Mouse (Mus musculus) embryonic facial prominence, embryonic 11.5 days (tissue): ENCODE data around the gene Zc3h15. TPM values are rescaled to one million over a fixed set of nuclear protein-coding genes. Genes with fewer than 3 reads are reported as not detected.

Source experiments
- ATAC-seq: fragments of 200-750 bp; cut with Nextera tagmentation; replicated peaks from 2 replicates; pipeline ENCODE4 v1.8.0; 2017; ENCODE audit warnings: low read depth; ENCODE audit not compliant: insufficient number of reproducible peaks, low FRiP score, low TSS enrichment
- DNase-seq: peaks from one replicate; pipeline ENCODE4 v3.0.0-alpha.2; 2015; ENCODE audit warnings: low spot score
- H3K27ac ChIP-seq: fragments of 300-500 bp; sonication (generic); replicated peaks from 2 replicates; pipeline ENCODE4 v1.5.1; 2014; ENCODE audit warnings: mild to moderate bottlenecking, low read depth, low read length, control low read depth
- H3K27me3 ChIP-seq: fragments of 300-500 bp; sonication (generic); 2 replicates; pipeline ENCODE4 v1.6.1; 2014; ENCODE audit warnings: mild to moderate bottlenecking, low read length, moderate library complexity, mixed read lengths; ENCODE audit not compliant: control insufficient read depth, insufficient read depth
- H3K36me3 ChIP-seq: fragments of 300-500 bp; sonication (generic); replicated peaks from 2 replicates; pipeline ENCODE4 v1.6.1; 2014; ENCODE audit warnings: low read depth, mild to moderate bottlenecking, low read length, moderate library complexity, mixed read lengths; ENCODE audit not compliant: control insufficient read depth, insufficient read depth
- H3K4me1 ChIP-seq: fragments of 300-500 bp; sonication (generic); 2 replicates; pipeline ENCODE4 v1.6.1; 2014; ENCODE audit warnings: low read length, mixed read lengths; ENCODE audit not compliant: control insufficient read depth, insufficient read depth
- H3K4me2 ChIP-seq: fragments of 300-500 bp; sonication (generic); 2 replicates; pipeline ENCODE4 v1.6.1; 2014; ENCODE audit warnings: low read depth, mild to moderate bottlenecking, control low read depth, low read length, moderate library complexity
- H3K4me3 ChIP-seq: fragments of 300-500 bp; sonication (generic); 2 replicates; pipeline ENCODE4 v1.5.1; 2014; ENCODE audit warnings: low read depth, low read length, control low read depth
- H3K9ac ChIP-seq: fragments of 300-500 bp; sonication (generic); replicated peaks from 2 replicates; pipeline ENCODE4 v1.6.1; 2014; ENCODE audit warnings: mild to moderate bottlenecking, control low read depth, low read length
- H3K9me3 ChIP-seq: fragments of 300-500 bp; sonication (generic); replicated peaks from 2 replicates; pipeline ENCODE4 v1.6.1; 2016; ENCODE audit warnings: mild to moderate bottlenecking, low read length, inconsistent platforms, mixed read lengths; ENCODE audit not compliant: control insufficient read depth
- WGBS: fragments of 180-500 bp; shearing (Covaris S2); extraction: QIAGEN DNeasy Blood & Tissue Kit; methylation state at CpG from one replicate; pipeline ENCODE4 v1.1.7; 2014; 5-methylcytosine and 5-hydroxymethylcytosine counted together
- polyA plus RNA-seq: library from polyadenylated mRNA; unstranded; fragments of >200 nt; fragmentation: Nextera tagmentation; extraction: Ambion mirVana; gene quantifications from 2 replicates; pipeline ENCODE4 v1.2.1, GENCODE M21; 2014

The Zc3h15 gene
- polyA plus RNA-seq, 1 experiment from 2014 or later, result 205 TPM

GRCm38 (mm10) chr2:83674896-83675295 is 30.7 kb downstream of the Zc3h15 start:
- H3K9ac ChIP-seq, result no peak overlapping the region
- H3K9me3 ChIP-seq, result no peaks in the 10 kb centered on the region
- DNase-seq, result no peak
- 80% methylated on average over 9 of the region's 9 CpGs for WGBS
- ATAC-seq, result no peak
- no peak overlapping the region for H3K27ac ChIP-seq
- H3K4me1 ChIP-seq, result no peaks in the 10 kb centered on the region
- H3K27me3 ChIP-seq, result no peaks in the 10 kb centered on the region
- no peak overlapping the region for H3K4me2 ChIP-seq
- H3K4me3 ChIP-seq, result no peak overlapping the region
- H3K36me3 ChIP-seq, result no peaks in the 10 kb centered on the region; the same call in 1 of the 2 replicates

- Histone ChIP-seq H3K36me3 (no peaks in the 10 kb centered on the region; the same call in 1 of the 2 replicates), H3K9me3 (no peaks in the 10 kb centered on the region), H3K4me1 (no peaks in the 10 kb centered on the region), H3K4me2 (no peak overlapping the region), H3K27me3 (no peaks in the 10 kb centered on the region), H3K4me3 (no peak overlapping the region), H3K9ac (no peak overlapping the region), H3K27ac (no peak overlapping the region)
- DNase-seq, result peak; percentile 63
- ATAC-seq, result 0 out of 2 replicates have a peak, but pooled peaks have one; percentile 6
- 26% methylated on average over 5 of the region's 5 CpGs for WGBS
Measured at GRCm38 (mm10) chr2:83675681-83676080, 31.4 kb downstream of the Zc3h15 start.

- Histone ChIP-seq H3K27me3 (no peaks in the 10 kb centered on the region), H3K27ac (no peak overlapping the region), H3K9me3 (no peaks in the 10 kb centered on the region), H3K9ac (no peak overlapping the region), H3K36me3 (no peaks in the 10 kb centered on the region; the same call in 1 of the 2 replicates), H3K4me3 (no peak overlapping the region), H3K4me2 (no peak overlapping the region), H3K4me1 (no peaks in the 10 kb centered on the region)
- no peak for DNase-seq
- no peak for ATAC-seq
- 87% methylated on average over 4 of the region's 4 CpGs for WGBS
Measured at GRCm38 (mm10) chr2:83676226-83676870, 32.1 kb downstream of the Zc3h15 start.

DNA sequence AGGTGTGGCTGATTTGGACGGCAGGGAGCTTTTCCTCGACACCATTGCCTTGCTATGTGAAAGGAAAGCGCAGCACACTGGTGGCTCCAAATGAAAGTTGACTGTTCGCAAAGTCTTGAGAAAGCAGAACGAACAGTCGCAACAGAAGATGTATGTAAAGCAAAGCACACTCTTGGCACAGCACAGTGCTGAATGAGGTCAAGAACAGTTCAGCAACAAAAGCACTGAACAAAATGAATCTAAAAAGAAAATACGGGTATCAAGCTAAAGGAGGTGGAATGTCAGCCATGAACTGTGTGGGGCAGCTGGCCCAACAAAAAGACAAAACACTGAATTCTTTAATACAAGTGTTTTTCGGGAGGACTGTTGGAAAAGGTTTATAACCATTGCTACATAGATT is 37.1 kb downstream of the Zc3h15 start:
- H3K4me1 ChIP-seq, result no peaks in the 10 kb centered on the region
- H3K27me3 ChIP-seq, result no peaks in the 10 kb centered on the region
- no peak overlapping the region for H3K27ac ChIP-seq
- ATAC-seq (no peak), DNase-seq (no peak)
- H3K9me3 ChIP-seq, result no peaks in the 10 kb centered on the region
- H3K4me3 ChIP-seq, result no peak overlapping the region
- H3K9ac ChIP-seq, result no peak overlapping the region
- H3K4me2 ChIP-seq, result no peak overlapping the region
- H3K36me3 ChIP-seq, result no peaks in the 10 kb centered on the region
- WGBS, result 88% methylated on average over 8 of the region's 8 CpGs

- no peaks in the 10 kb centered on the region for H3K4me1 ChIP-seq
- no peaks in the 10 kb centered on the region for H3K9me3 ChIP-seq
- 81% methylated on average over 6 of the region's 6 CpGs for WGBS
- no peak overlapping the region for H3K27ac ChIP-seq
- no peak overlapping the region for H3K9ac ChIP-seq
- DNase-seq, result no peak
- no peaks in the 10 kb centered on the region for H3K27me3 ChIP-seq
- H3K36me3 ChIP-seq, result no peaks in the 10 kb centered on the region
- no peak overlapping the region for H3K4me2 ChIP-seq
- no peak for ATAC-seq
- no peak overlapping the region for H3K4me3 ChIP-seq
Measured at GRCm38 (mm10) chr2:83681785-83682184, 37.5 kb downstream of the Zc3h15 start.

GRCm38 (mm10) chr2:83682282-83682681 is 38.0 kb downstream of the Zc3h15 start:
- DNase-seq, result no peak
- no peaks in the 10 kb centered on the region for H3K9me3 ChIP-seq
- 87% methylated on average over 8 of the region's 8 CpGs for WGBS
- no peak overlapping the region for H3K4me3 ChIP-seq
- H3K27me3 ChIP-seq, result no peaks in the 10 kb centered on the region
- H3K4me2 ChIP-seq, result no peak overlapping the region
- ATAC-seq, result no peak
- H3K9ac ChIP-seq, result no peak overlapping the region
- no peaks in the 10 kb centered on the region for H3K4me1 ChIP-seq
- no peaks in the 10 kb centered on the region for H3K36me3 ChIP-seq
- no peak overlapping the region for H3K27ac ChIP-seq

GRCm38 (mm10) chr2:83683731-83684519 is 39.7 kb downstream of the Zc3h15 start:
- 84% methylated on average over 9 of the region's 9 CpGs for WGBS
- Histone ChIP-seq H3K27me3 (no peaks in the 10 kb centered on the region), H3K4me3 (no peak overlapping the region), H3K27ac (no peak overlapping the region), H3K4me1 (no peaks in the 10 kb centered on the region), H3K9ac (no peak overlapping the region), H3K9me3 (no peaks in the 10 kb centered on the region), H3K4me2 (no peak overlapping the region), H3K36me3 (no peaks in the 10 kb centered on the region)
- DNase-seq (no peak), ATAC-seq (no peak)

- no peaks in the 10 kb centered on the region for H3K36me3 ChIP-seq
- WGBS, result 83% methylated on average over 8 of the region's 8 CpGs
- H3K4me1 ChIP-seq, result no peaks in the 10 kb centered on the region
- H3K9ac ChIP-seq, result no peak overlapping the region
- H3K9me3 ChIP-seq, result no peaks in the 10 kb centered on the region
- H3K4me2 ChIP-seq, result no peak overlapping the region
- no peak overlapping the region for H3K4me3 ChIP-seq
- DNase-seq, result no peak
- H3K27ac ChIP-seq, result no peak overlapping the region
- no peaks in the 10 kb centered on the region for H3K27me3 ChIP-seq
- ATAC-seq, result no peak
Measured at GRCm38 (mm10) chr2:83684691-83685090, 40.5 kb downstream of the Zc3h15 start.
